Mouse (Mus musculus): ENCODE results near the gene Sirt3. TPM values are rescaled to one million over a fixed set of nuclear protein-coding genes. Genes with fewer than 3 reads are reported as not detected.
A peak's percentile ranks its signal among the peaks of the same experiment; 100 is the strongest.
"Not testable (repeated sequence)": the region's sequence is repeated elsewhere in the genome, so short reads cannot be mapped to it uniquely, and the experiment has no call there.

The Sirt3 gene
- polyA plus RNA-seq, 1 experiment from 2014 or later, result 40.7 TPM

DNA sequence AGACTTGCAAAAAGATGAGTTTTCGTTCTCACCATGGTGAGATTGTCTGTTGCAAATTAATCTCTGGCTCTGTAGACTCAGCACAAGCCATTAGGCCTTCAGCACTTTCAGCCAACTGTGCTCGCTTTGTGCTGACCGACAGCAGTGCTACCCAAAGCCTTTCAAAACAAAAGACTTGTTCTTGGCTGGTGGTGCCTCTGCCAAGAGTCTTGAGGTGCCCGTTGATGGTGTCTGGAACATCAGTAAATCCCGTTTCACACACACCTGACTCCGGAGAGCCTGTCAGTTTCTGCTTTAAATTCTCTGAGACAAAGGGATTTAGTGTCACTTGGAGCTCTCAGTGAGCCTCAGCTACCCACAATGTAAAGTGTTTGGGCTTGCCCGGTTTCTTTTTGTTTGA, 11.9 kb upstream of the Sirt3 start:
- Histone ChIP-seq H3K9me3 (no peaks in the 10 kb centered on the region), H3K36me3 (peaks cover 85% of the 10 kb centered on the region), H3K9ac (no peak overlapping the region), H3K4me1 (no peaks in the 10 kb centered on the region), H3K27ac (replicated peaks) (no peak overlapping the region), H3K4me2 (no peak overlapping the region), H3K4me3 (no peak overlapping the region), H3K27me3 (replicated peaks) (no peaks in the 10 kb centered on the region)
- no peak for ATAC-seq (ENCODE audit: extremely low read depth, insufficient number of reproducible peaks, low FRiP score, low TSS enrichment)
- 91% methylated on average over 7 of the region's 7 CpGs for WGBS

DNA sequence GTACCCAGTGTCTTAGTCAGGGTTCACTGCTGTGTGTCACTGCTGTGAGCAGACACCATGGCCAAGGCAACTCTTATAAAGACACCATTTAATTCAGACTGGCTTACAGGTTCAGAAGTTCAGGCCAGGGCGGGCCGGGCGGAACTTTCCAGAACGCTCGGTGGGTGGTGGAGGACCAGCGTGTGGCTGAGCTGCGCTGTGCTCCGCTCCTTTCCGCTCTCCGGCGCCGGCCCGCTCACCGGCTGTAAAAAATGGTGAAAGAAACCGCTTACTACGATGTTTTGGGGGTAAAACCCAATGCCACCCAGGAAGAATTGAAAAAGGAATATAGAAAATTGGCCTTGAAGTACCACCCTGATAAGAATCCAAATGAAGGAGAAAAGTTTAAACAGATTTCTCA, 8.5 kb upstream of the Sirt3 start:
- 96% methylated on average over 16 of the region's 16 CpGs for WGBS

DNA sequence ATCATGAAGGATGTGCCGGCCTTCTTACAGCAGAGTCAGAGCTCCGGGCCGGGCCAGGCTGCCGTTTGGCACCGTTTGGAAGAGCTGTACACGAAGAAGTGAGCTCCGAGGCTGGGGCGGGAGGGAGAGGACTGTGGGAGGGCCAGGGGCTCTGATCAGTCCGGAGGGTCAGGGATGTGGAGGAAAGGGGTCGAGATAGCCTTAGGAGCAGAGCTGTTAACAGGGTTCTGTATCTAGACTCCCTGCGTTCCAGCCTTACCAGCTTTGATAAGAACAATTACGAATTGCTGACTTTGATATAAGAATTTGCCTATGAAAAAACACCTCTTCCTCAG, 327 bp upstream of the Sirt3 start:
- Histone ChIP-seq H3K9ac (peak overlapping the region; percentile 90), H3K4me1 (peaks cover 27% of the 10 kb centered on the region), H3K9me3 (no peaks in the 10 kb centered on the region), H3K27me3 (replicated peaks) (no peaks in the 10 kb centered on the region), H3K4me2 (peak overlapping the region; percentile 81), H3K4me3 (peak overlapping the region; percentile 89), H3K36me3 (peaks cover 42% of the 10 kb centered on the region), H3K27ac (replicated peaks) (peak overlapping the region; percentile 93)
- no peak for ATAC-seq (ENCODE audit: extremely low read depth, insufficient number of reproducible peaks, low FRiP score, low TSS enrichment)
- under 1% methylated on average over 12 of the region's 12 CpGs for WGBS

More for the DNA sequence above, 8.5 kb upstream of the Sirt3 start:
- H3K36me3 ChIP-seq, result peaks cover 84% of the 10 kb centered on the region
- not testable (repeated sequence) for H3K9ac ChIP-seq; H3K9me3 ChIP-seq; ATAC-seq (ENCODE audit: extremely low read depth, insufficient number of reproducible peaks, low FRiP score, low TSS enrichment); H3K27ac ChIP-seq (replicated peaks); H3K4me3 ChIP-seq; H3K4me2 ChIP-seq; H3K27me3 ChIP-seq (replicated peaks); H3K4me1 ChIP-seq

DNA sequence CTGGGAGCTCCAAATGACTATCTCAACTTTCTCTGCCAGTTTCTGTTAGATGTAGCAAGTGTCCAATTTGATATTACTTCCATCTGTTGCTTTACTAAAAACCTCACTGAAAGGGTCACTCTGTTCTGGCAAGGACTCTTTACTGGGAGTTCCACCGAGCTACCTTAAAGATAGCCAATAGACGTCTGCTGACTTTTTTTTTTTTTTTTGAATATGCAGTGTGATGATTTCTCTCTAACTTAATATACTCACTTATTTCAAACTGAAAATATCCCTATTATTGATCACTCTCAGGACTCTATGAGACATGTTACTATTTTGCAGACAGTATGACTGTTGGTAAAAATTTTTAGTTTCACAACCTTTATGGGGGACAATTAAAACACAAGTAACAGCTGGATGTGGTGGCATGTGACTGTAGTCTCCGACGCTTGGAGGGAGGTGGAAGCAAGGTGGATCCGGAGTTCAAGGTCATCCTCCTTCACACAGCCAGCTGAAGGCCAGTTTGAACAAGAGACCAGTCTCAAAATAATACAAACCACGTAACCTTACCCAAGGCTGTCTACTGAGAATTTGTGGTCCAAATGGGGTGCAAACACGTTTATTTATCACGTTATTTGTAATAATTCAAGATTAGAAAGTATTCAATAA, 1.1 kb downstream of the Sirt3 start:
- Histone ChIP-seq H3K36me3 (peaks cover 43% of the 10 kb centered on the region), H3K9me3 (no peaks in the 10 kb centered on the region), H3K4me3 (peak overlapping the region; percentile 89), H3K4me1 (peaks cover 27% of the 10 kb centered on the region), H3K27ac (replicated peaks) (peak overlapping the region; percentile 93), H3K9ac (peak overlapping the region; percentile 90), H3K4me2 (peak overlapping the region; percentile 81), H3K27me3 (replicated peaks) (no peaks in the 10 kb centered on the region)
- ATAC-seq (ENCODE audit: extremely low read depth, insufficient number of reproducible peaks, low FRiP score, low TSS enrichment), result no peak
- WGBS, result 15% methylated on average over 8 of the region's 8 CpGs

DNA sequence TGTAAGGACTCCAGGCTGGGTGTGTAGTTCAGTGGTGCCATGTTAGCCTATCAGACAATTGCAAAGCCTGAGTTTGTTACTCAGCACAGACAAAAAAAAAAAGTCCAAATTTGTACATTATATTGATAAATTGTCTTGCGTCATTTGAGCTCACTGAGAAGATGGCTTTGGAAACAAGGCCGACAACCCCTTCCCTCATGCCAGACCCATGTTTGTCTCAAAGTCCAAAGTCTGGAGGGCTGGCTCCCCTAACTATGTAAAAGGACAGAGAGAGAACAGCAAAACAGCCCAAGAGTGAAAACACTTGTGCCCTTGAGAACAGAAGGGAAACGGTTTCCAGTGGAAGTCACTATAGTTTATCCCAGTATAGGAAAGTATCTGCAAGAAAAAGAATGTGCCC, 1.7 kb downstream of the Sirt3 start:
- H3K36me3 ChIP-seq, result peaks cover 44% of the 10 kb centered on the region
- H3K4me3 ChIP-seq, result peak overlapping the region; percentile 89
- ATAC-seq (ENCODE audit: extremely low read depth, insufficient number of reproducible peaks, low FRiP score, low TSS enrichment), result no peak
- no peaks in the 10 kb centered on the region for H3K9me3 ChIP-seq
- H3K4me2 ChIP-seq, result peak overlapping the region; percentile 81
- WGBS, result 84% methylated on average over 3 of the region's 3 CpGs
- no peaks in the 10 kb centered on the region for H3K27me3 ChIP-seq (replicated peaks)
- H3K9ac ChIP-seq, result peak overlapping the region; percentile 90
- H3K27ac ChIP-seq (replicated peaks), result 0 out of 2 replicates have a peak overlapping the region, but pooled peaks have one; percentile 0
- peaks cover 27% of the 10 kb centered on the region for H3K4me1 ChIP-seq

DNA sequence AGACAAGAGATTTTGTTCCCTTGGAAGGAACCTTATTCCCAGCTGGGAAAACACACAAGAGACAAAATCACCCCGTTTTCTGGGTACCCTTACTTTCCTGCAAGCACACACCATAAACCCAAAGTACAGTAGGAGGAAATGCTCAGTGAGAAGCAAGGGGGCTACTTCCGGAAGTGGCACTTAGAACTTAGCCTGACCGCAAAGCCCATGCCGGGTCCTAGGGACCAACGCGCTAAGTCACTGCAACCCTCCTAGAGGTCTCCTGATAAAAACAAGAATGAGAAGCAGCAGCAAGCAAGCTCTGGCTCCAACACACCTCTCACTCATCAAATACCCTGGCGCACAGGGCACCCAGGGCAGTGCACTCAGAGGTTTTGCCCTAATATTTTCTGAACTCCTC, 2.8 kb downstream of the Sirt3 start:
- Histone ChIP-seq H3K9ac (peak overlapping the region; percentile 37; the same call in 1 of the 2 replicates), H3K4me1 (peaks cover 27% of the 10 kb centered on the region), H3K4me3 (no peak overlapping the region), H3K36me3 (peaks cover 46% of the 10 kb centered on the region), H3K27ac (replicated peaks) (no peak overlapping the region), H3K9me3 (no peaks in the 10 kb centered on the region), H3K4me2 (no peak overlapping the region), H3K27me3 (replicated peaks) (no peaks in the 10 kb centered on the region)
- 82% methylated on average over 7 of the region's 7 CpGs for WGBS
- ATAC-seq (ENCODE audit: extremely low read depth, insufficient number of reproducible peaks, low FRiP score, low TSS enrichment), result no peak

DNA sequence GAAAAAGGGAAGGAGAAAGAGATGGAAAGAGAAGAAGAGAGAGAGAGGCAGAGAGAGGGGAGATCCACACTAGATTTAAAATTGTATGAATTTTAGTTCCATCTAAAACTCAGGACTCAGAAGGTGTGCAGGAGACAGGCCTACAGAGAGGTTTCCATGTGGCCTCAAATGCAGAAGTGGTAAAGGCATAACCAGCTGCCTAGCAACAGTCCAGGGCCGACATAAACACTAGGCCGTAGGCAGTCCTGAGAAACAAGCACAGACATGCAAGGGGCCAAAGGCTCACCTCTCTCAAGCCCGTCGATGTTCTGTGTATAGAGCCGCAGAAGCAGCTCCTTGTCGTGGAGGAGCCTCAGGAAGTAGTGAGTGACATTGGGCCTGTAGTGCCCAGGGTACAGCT, 4.7 kb downstream of the Sirt3 start:
- 73% methylated on average over 6 of the region's 6 CpGs for WGBS
- H3K9ac ChIP-seq, result no peak overlapping the region
- H3K9me3 ChIP-seq, result no peaks in the 10 kb centered on the region
- H3K27me3 ChIP-seq (replicated peaks), result no peaks in the 10 kb centered on the region
- peaks cover 19% of the 10 kb centered on the region for H3K4me1 ChIP-seq
- H3K36me3 ChIP-seq, result peaks cover 57% of the 10 kb centered on the region
- no peak overlapping the region for H3K4me2 ChIP-seq
- H3K27ac ChIP-seq (replicated peaks), result no peak overlapping the region
- ATAC-seq (ENCODE audit: extremely low read depth, insufficient number of reproducible peaks, low FRiP score, low TSS enrichment), result no peak
- H3K4me3 ChIP-seq, result no peak overlapping the region

DNA sequence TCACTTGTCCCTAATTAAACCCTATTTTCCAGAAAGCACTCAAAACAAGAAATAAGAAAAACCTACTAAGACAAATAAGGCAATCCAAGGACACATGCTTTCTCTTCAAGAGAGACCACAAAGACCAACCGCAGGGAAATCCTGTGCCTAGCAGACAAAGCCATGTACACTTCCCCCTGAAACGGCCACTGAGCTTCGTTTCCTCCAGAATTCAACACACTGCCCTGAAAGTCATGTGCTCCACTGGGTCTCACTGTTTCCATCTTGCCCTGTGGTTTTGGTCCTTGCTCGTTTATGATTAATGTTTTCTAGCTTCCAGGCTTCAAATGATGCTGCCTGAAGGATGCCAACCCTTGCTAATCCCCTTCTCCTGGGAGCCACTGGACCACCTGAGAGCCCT, 7.9 kb downstream of the Sirt3 start:
- no peak for ATAC-seq (ENCODE audit: extremely low read depth, insufficient number of reproducible peaks, low FRiP score, low TSS enrichment)
- H3K9ac ChIP-seq, result no peak overlapping the region
- H3K9me3 ChIP-seq, result no peaks in the 10 kb centered on the region
- no peak overlapping the region for H3K4me2 ChIP-seq
- peaks cover under 1% of the 10 kb centered on the region; the same call in 1 of the 2 replicates for H3K4me1 ChIP-seq
- no peak overlapping the region for H3K27ac ChIP-seq (replicated peaks)
- 86% methylated on average over 4 of the region's 4 CpGs for WGBS
- peaks cover 81% of the 10 kb centered on the region for H3K36me3 ChIP-seq
- no peaks in the 10 kb centered on the region for H3K27me3 ChIP-seq (replicated peaks)
- H3K4me3 ChIP-seq, result no peak overlapping the region

DNA sequence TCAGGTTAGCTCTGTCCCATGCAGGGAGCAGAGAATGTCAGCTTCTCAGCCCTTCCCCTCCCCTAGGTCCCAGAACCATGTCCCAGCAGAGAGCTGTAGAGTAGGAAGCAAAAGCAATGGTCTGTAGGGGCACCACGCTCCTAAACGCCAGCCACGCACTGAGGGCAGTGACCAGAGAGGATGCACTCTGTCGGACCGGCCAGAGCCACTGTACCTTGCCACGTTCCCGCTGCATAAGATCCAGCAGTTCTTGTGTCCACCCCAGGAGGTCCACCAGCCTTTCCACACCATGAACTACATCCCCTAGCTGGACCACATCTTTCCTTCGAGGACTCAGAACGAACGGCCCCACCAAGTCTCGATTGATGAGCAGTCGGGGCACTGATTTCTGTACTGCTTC, 17.3 kb downstream of the Sirt3 start:
- no peak overlapping the region for H3K4me3 ChIP-seq
- H3K27ac ChIP-seq (replicated peaks), result no peak overlapping the region
- peaks cover 92% of the 10 kb centered on the region for H3K36me3 ChIP-seq
- H3K4me2 ChIP-seq, result no peak overlapping the region
- H3K9me3 ChIP-seq, result no peaks in the 10 kb centered on the region
- H3K9ac ChIP-seq, result no peak overlapping the region
- H3K27me3 ChIP-seq (replicated peaks), result no peaks in the 10 kb centered on the region
- 87% methylated on average over 12 of the region's 12 CpGs for WGBS
- no peak for ATAC-seq (ENCODE audit: extremely low read depth, insufficient number of reproducible peaks, low FRiP score, low TSS enrichment)
- no peaks in the 10 kb centered on the region for H3K4me1 ChIP-seq

DNA sequence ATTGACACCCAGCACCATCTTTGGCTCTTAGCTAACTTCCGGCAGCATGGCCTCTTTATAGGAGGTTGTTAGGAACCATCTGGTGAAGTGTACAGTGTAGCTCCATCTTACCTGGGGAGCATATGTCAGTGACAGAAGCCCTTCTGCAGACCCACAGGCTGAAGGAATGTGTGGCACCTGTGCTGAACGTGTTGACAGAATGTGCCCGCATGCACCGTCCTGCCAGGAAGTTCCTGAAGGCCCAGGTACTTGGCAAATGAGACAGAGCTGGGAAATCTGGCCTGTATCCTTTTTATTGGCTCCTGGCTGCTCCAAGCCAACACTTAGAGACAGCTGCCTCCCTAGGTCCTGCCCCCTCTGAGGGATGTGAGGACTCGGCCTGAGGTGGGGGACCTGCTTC, 21.4 kb downstream of the Sirt3 start:
- no peak for ATAC-seq (ENCODE audit: extremely low read depth, insufficient number of reproducible peaks, low FRiP score, low TSS enrichment)
- Histone ChIP-seq H3K4me1 (peaks cover 18% of the 10 kb centered on the region), H3K27me3 (replicated peaks) (no peaks in the 10 kb centered on the region), H3K9ac (no peak overlapping the region), H3K27ac (replicated peaks) (no peak overlapping the region), H3K36me3 (peaks cover 73% of the 10 kb centered on the region), H3K4me3 (no peak overlapping the region), H3K4me2 (no peak overlapping the region), H3K9me3 (no peaks in the 10 kb centered on the region)
- WGBS, result 84% methylated on average over 5 of the region's 5 CpGs

DNA sequence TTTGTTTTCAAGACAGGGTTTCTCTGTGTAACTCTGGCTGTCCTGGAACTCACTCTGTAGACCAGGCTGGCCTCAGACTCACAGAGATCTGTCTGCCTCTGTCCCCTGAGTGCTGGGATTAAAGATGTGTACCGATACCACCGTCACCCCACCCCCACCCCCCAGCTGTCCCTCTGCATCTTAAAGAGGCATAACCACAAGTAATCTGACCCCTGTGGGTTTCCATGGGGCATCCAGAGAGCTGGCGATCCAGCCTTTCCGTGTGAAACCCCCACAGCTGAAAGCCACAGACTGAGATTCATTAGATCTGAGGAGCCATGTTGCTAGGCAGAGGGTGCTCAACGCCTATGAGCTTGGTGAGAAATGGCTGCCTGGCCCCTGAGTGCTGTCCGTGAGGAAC, 22.1 kb downstream of the Sirt3 start:
- peaks cover 25% of the 10 kb centered on the region for H3K4me1 ChIP-seq
- ATAC-seq (ENCODE audit: extremely low read depth, insufficient number of reproducible peaks, low FRiP score, low TSS enrichment), result no peak

DNA sequence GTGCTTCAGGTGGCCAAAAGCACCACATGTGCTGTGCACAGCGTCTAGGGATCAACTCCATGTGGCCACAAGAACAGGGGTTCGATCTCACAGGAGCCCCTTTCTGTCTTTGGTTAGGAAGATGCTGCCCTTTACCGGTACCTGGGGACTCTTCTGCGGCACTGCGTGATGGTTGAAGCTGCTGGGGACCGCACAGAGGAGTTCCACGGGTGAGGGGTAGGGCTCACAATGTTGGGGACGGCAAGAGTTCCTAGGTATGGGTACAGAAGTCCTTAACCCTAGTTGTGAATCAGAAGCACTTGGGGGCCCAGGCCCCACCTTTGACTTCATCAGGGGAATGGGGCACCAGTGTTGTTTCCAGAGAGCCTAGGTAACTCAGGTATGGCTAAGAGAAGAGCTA, 23.4 kb downstream of the Sirt3 start:
- Histone ChIP-seq H3K4me1 (peaks cover 28% of the 10 kb centered on the region), H3K27ac (replicated peaks) (no peak overlapping the region), H3K4me3 (peak overlapping the region; percentile 70), H3K27me3 (replicated peaks) (no peaks in the 10 kb centered on the region), H3K36me3 (peaks cover 66% of the 10 kb centered on the region), H3K9ac (peak overlapping the region; percentile 96), H3K4me2 (peak overlapping the region; percentile 96), H3K9me3 (no peaks in the 10 kb centered on the region)
- no peak for ATAC-seq (ENCODE audit: extremely low read depth, insufficient number of reproducible peaks, low FRiP score, low TSS enrichment)
- 94% methylated on average over 8 of the region's 8 CpGs for WGBS

More for the DNA sequence above, 22.1 kb downstream of the Sirt3 start:
- H3K36me3 ChIP-seq, result peaks cover 67% of the 10 kb centered on the region
- no peaks in the 10 kb centered on the region for H3K9me3 ChIP-seq
- no peaks in the 10 kb centered on the region for H3K27me3 ChIP-seq (replicated peaks)
- WGBS, result 68% methylated on average over 6 of the region's 6 CpGs
- H3K4me3 ChIP-seq, result no peak overlapping the region
- no peak overlapping the region for H3K4me2 ChIP-seq
- H3K9ac ChIP-seq, result no peak overlapping the region
- no peak overlapping the region for H3K27ac ChIP-seq (replicated peaks)

All from heart, embryonic 13.5 days (tissue).